Mouse (Mus musculus) hindbrain, embryonic 16.5 days (tissue): Measurements from ENCODE around the gene Gatd1. TPM values are rescaled to one million over a fixed set of nuclear protein-coding genes. Genes with fewer than 3 reads are reported as not detected.

Experiments
- ATAC-seq: fragments of 200-750 bp; cut with Nextera tagmentation; 2 replicates; pipeline ENCODE4 v1.8.0; 2017; ENCODE audit warnings: moderate TSS enrichment, moderate library complexity
- H3K27ac ChIP-seq: fragments of 300-500 bp; sonication (generic); 2 replicates; pipeline ENCODE4 v1.5.1; 2014; ENCODE audit warnings: low read depth, mild to moderate bottlenecking, control low read depth, low read length, moderate library complexity
- H3K27me3 ChIP-seq: fragments of 300-500 bp; sonication (generic); replicated peaks from 2 replicates; pipeline ENCODE4 v1.6.1; 2014; ENCODE audit warnings: low read length; ENCODE audit not compliant: control insufficient read depth, insufficient read depth
- H3K36me3 ChIP-seq: fragments of 300-500 bp; sonication (generic); 2 replicates; pipeline ENCODE4 v1.6.1; 2014; ENCODE audit warnings: mild to moderate bottlenecking, low read length, moderate library complexity, mixed read lengths; ENCODE audit not compliant: control insufficient read depth, insufficient read depth
- H3K4me1 ChIP-seq: fragments of 300-500 bp; sonication (generic); 2 replicates; pipeline ENCODE4 v1.6.1; 2014; ENCODE audit warnings: low read depth, low read length; ENCODE audit not compliant: control insufficient read depth, insufficient read depth
- H3K4me2 ChIP-seq: fragments of 300-500 bp; sonication (generic); 2 replicates; pipeline ENCODE4 v1.6.1; 2014; ENCODE audit warnings: mild to moderate bottlenecking, low read length, control low read depth, moderate library complexity
- H3K4me3 ChIP-seq: fragments of 300-500 bp; sonication (generic); 2 replicates; pipeline ENCODE4 v1.5.1; 2014; ENCODE audit warnings: mild to moderate bottlenecking, low read length, control low read depth, moderate library complexity
- H3K9ac ChIP-seq: fragments of 300-500 bp; sonication (generic); 2 replicates; pipeline ENCODE4 v1.6.1; 2014; ENCODE audit warnings: low read depth, mild to moderate bottlenecking, control low read depth, low read length, moderate library complexity
- H3K9me3 ChIP-seq: fragments of 300-500 bp; sonication (generic); 2 replicates; pipeline ENCODE4 v1.6.1; 2014; ENCODE audit warnings: mild to moderate bottlenecking, low read length, moderate library complexity; ENCODE audit not compliant: control insufficient read depth
- WGBS: fragments of 180-500 bp; shearing (Covaris S2); extraction: QIAGEN DNeasy Blood & Tissue Kit; methylation state at CpG from one replicate; pipeline ENCODE4 v1.1.7; 2014; 5-methylcytosine and 5-hydroxymethylcytosine counted together
- polyA plus RNA-seq: library from polyadenylated mRNA; unstranded; fragments of >200 nt; fragmentation: Nextera tagmentation; extraction: Ambion mirVana; gene quantifications from 2 replicates; pipeline ENCODE4 v1.2.1, GENCODE M21; 2015

The Gatd1 gene
- polyA plus RNA-seq, 1 experiment from 2014 or later = 51.8 TPM

DNA sequence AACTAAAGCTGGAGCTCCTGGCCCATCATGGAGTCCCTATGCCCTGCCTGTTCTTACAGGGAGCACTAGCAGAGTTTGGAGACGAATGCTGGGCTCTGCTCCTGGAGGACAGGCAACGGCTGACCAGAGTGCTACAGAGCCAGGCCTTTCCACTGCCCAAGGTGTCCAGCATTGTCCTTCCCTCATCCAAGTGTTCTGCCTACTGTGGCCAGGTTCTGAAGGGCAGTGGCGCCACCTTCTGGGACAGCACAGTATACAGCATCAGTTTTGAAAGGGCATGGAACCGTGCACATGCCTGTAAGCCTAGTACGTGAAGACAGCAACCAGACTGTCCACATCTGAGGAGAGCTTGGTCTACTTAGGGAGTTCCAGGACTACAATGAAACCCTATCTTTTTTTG is 10.6 kb downstream of the Gatd1 start:
- H3K9ac ChIP-seq = no peak overlapping the region
- H3K4me2 ChIP-seq = no peak overlapping the region
- H3K27ac ChIP-seq = no peak overlapping the region
- no peak overlapping the region for H3K4me3 ChIP-seq
- peak; percentile 63; the same call in 1 of the 2 replicates for ATAC-seq
- no peaks in the 10 kb centered on the region for H3K4me1 ChIP-seq
- H3K36me3 ChIP-seq = peaks cover 24% of the 10 kb centered on the region
- WGBS = 39% methylated on average over 5 of the region's 5 CpGs
- H3K27me3 ChIP-seq = no peaks in the 10 kb centered on the region
- no peaks in the 10 kb centered on the region for H3K9me3 ChIP-seq

GRCm38 (mm10) chr7:141395348-141395747 is 18.6 kb downstream of the Gatd1 start:
- H3K36me3 ChIP-seq = peaks cover 18% of the 10 kb centered on the region
- H3K9me3 ChIP-seq = no peaks in the 10 kb centered on the region
- no peak overlapping the region for H3K9ac ChIP-seq
- no peak for ATAC-seq
- no peak overlapping the region for H3K4me2 ChIP-seq
- H3K4me1 ChIP-seq = peaks cover 13% of the 10 kb centered on the region
- no peak overlapping the region for H3K27ac ChIP-seq
- H3K4me3 ChIP-seq = no peak overlapping the region
- WGBS = 92% methylated on average over 1 of the region's 1 CpGs
- H3K27me3 ChIP-seq = no peaks in the 10 kb centered on the region

GRCm38 (mm10) chr7:141394771-141395170 is 19.2 kb downstream of the Gatd1 start:
- H3K36me3 ChIP-seq = peaks cover 17% of the 10 kb centered on the region
- no peaks in the 10 kb centered on the region for H3K9me3 ChIP-seq
- no peak overlapping the region for H3K27ac ChIP-seq
- peaks cover 13% of the 10 kb centered on the region for H3K4me1 ChIP-seq
- no peak overlapping the region for H3K9ac ChIP-seq
- no peak overlapping the region for H3K4me2 ChIP-seq
- WGBS = 19% methylated on average over 6 of the region's 6 CpGs
- no peak overlapping the region for H3K4me3 ChIP-seq
- no peak for ATAC-seq
- H3K27me3 ChIP-seq = no peaks in the 10 kb centered on the region

DNA sequence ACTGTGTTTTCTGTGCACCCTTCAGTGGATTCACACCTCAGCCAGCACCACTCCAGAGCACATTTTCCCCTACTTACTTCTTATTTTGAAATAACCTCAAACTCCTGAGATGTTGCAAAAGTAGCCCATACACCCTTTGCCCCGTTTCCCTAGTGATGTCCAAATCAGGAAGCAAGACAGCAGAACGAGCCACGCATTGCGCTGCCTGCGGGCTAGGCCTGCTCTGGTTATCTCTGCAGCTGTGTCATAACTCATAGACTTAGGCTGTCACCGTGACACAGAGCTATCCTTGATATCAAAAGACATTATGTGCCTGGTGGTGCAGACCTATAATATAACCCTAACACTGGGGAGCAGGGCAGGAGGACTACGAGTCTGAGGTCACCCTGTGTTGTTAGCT is 19.8 kb downstream of the Gatd1 start:
- Histone ChIP-seq H3K4me1 (peaks cover 13% of the 10 kb centered on the region), H3K9ac (no peak overlapping the region)
- WGBS = 89% methylated on average over 7 of the region's 7 CpGs

DNA sequence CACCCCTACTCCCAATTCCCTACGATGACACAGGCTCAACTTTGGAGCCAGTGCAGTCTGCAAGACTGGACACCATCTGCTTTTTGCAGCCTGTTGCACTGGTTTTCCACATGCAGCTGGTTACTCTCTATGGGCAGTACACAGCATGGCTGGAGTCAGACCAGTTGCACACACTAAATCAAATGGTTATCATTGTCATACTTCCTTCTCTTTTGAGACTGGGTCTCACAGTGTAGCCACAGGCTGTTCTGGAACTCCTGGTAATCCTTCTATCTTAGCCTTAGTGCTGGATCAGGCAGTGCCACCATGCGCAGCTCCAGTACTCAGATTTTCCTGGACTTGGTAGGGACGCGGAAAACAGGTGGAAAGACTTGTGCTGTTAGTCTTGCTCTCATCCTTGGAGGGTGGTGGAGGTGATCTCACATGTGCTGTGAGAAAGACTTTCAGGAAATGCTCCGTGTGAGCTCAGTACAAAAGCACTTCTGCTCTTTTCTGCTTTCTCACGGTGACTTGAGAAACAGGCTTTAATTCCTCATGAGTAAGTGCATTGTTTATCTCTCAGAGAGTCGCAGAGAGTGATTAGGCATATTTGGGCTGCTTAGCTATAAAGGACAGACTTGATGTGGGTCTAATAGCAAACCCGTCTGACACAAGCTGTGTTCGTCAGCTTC is 21.2 kb downstream of the Gatd1 start:
- Histone ChIP-seq H3K4me3 (peak overlapping the region; percentile 79), H3K27me3 (no peaks in the 10 kb centered on the region), H3K4me2 (peak overlapping the region; percentile 94), H3K27ac (peak overlapping the region; percentile 85), H3K9me3 (no peaks in the 10 kb centered on the region), H3K9ac (peak overlapping the region; percentile 78), H3K4me1 (peaks cover 13% of the 10 kb centered on the region), H3K36me3 (0 out of 2 replicates have a peak, but pooled peaks cover 4% of the 10 kb centered on the region)
- ATAC-seq = peak; percentile 55; the same call in 1 of the 2 replicates
- WGBS = 26% methylated on average over 9 of the region's 9 CpGs

More for the DNA sequence above, 19.8 kb downstream of the Gatd1 start:
- no peak for ATAC-seq
- Histone ChIP-seq H3K27me3 (no peaks in the 10 kb centered on the region), H3K4me2 (no peak overlapping the region), H3K27ac (no peak overlapping the region), H3K4me3 (no peak overlapping the region), H3K36me3 (peaks cover 14% of the 10 kb centered on the region), H3K9me3 (no peaks in the 10 kb centered on the region)

DNA sequence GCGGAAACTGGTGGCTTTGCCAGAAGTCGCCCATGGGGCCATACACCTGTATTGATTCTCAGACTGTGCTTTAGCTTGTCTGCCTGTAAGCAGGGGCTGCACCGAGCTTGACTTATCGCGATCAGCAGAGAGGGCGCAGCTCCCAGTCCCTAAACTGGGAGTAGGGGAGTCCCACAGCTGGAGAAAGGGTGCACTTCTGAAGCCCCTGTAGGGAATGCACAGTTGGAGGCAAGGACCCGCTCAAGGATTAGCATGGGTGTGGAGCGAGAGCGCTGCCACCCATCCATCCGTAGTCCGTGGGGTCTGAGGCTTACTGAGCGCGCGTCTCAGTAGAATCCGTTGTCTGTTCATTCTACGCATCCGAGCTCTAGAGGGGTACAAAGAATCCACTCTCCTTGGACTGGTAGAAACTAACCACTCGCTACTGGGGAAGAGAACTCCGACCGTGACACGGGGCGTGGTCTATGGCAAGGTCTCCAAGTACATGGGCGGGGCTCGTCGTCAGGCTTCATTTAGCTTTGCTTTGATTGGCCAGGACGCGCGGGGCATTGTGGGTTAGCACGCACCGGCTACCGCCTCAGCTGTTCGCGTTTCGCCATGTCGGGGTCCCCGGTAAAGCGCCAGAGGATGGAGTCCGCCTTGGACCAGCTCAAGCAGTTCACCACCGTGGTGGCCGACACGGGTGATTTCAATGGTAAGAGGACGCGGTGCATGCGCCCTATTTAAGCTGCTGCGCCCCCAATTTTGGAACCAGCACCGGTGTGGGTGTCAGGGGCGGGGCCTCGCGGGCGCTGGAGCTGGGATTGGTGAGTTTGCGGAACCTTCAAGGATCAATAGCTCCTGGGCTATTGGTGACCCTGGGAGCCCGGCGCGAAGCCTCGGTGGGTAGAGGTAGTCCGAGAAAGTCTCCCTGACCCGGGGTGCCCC is 22.0 kb downstream of the Gatd1 start, which contains the start of gene Taldo1:
Gene Taldo1 (plus strand): TSS at position 575 of the 927 bp plus-strand sequence.
- peak within 1 kb of the TSS; percentile 85 for H3K27ac ChIP-seq
- ATAC-seq = peak; percentile 95
- peaks cover 13% of the 10 kb centered on the region for H3K4me1 ChIP-seq
- H3K9me3 ChIP-seq = no peaks in the 10 kb centered on the region
- peak within 1 kb of the TSS; percentile 94 for H3K4me2 ChIP-seq
- peak within 1 kb of the TSS; percentile 79 for H3K4me3 ChIP-seq
- peak within 1 kb of the TSS; percentile 78 for H3K9ac ChIP-seq
- H3K27me3 ChIP-seq = no peaks in the 10 kb centered on the region
- under 1% methylated on average over 57 of the region's 57 CpGs for WGBS
- H3K36me3 ChIP-seq = 0 out of 2 replicates have a peak, but pooled peaks cover 4% of the 10 kb centered on the region

DNA sequence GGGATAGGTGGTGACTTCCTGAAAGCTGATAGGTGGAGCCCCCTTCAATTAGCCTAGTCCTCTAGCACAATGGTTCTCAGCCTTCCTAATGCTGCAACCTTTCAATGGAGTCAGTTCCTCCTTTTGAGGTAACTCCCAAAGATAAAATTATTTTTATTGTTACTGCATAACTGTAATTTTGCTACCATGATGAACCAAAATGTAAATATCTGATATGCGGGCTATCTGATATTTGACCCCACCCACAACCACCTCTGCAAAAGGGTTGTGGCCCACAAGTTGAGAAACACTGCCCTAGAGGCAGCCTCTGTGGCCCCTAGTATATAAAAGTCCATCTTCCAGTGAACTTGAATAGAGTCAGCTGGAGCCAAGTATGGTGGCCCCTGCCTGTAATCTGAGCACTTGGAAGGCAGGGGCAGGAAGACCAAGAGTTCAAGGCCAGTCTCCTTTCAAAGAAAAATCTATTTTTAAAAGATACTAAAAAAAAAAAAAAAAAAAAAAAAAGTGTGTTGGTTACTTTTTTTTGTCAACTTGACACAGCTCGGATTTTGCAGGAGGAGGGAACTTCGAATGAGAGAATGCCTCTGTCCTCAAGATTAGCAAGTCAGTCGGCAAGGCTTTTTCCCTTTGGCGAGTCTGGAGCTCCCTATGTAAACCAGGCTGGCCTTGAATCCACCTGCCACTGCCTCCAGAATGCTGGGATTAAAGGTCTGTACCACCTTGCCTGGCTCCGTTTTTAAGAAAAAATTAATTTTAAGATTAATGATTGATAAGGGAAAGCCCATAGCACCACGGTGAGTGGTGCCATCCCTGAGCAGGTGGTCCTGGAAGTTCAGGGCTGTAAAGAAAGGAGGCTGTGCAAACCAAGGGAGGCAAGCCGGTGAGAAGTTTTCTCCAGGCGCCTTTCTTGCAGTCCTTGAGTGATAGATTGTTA is 23.3 kb downstream of the Gatd1 start:
- H3K27me3 ChIP-seq = no peaks in the 10 kb centered on the region
- no peak overlapping the region for H3K9ac ChIP-seq
- no peaks in the 10 kb centered on the region for H3K36me3 ChIP-seq
- H3K27ac ChIP-seq = no peak overlapping the region
- H3K9me3 ChIP-seq = no peaks in the 10 kb centered on the region
- peaks cover 13% of the 10 kb centered on the region for H3K4me1 ChIP-seq
- WGBS = 60% methylated on average over 9 of the region's 9 CpGs
- no peak overlapping the region for H3K4me3 ChIP-seq
- ATAC-seq = no peak
- no peak overlapping the region for H3K4me2 ChIP-seq

DNA sequence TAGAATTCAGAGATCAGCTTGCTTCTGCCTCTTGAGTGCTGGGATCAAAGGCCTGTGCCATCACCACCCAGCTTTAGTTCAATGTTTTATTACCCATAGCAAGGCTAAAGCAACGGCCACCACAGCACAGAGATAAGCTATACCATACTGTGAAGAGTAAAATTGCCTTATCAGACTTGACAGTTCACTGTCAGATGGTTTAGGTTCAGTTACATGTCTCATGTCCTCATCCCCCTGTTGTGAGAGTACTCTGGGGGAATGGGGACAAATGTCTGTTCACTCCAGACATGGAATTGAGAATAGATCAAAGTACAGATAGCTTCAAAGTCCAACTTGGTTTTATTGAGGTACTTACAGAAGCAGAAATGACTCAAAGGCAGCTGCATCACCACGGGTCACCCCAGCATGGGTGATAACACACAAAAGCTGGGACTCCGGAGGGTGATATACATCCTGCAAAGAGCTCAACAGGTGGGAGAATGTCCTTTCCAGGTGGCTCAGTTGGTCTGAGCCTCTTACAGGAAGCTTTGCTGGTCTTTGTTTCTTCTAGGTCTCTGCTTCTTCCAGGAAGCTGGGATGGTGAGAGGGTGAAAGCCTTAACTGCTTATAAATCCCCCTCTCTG is 25.3 kb downstream of the Gatd1 start:
- Histone ChIP-seq H3K4me2 (no peak overlapping the region), H3K27me3 (no peaks in the 10 kb centered on the region), H3K27ac (no peak overlapping the region), H3K4me1 (peaks cover 13% of the 10 kb centered on the region), H3K4me3 (no peak overlapping the region), H3K9me3 (no peaks in the 10 kb centered on the region), H3K36me3 (no peaks in the 10 kb centered on the region), H3K9ac (no peak overlapping the region)
- no peak for ATAC-seq
- 53% methylated on average over 3 of the region's 3 CpGs for WGBS
